Mouse (Mus musculus): ENCODE results near the gene Vps16.

The Vps16 gene

GRCm38 (mm10) chr2:130421781-130422620 lies 2.1 kb upstream of the Vps16 start:
- DNase-seq (ENCODE audit: low read depth, low spot score) = no peak

GRCm38 (mm10) chr2:130423397-130424125 lies 578 bp upstream of the Vps16 start:
- peak; percentile 81 for DNase-seq (ENCODE audit: low read depth, low spot score)

- DNase-seq (ENCODE audit: low read depth, low spot score) = peak; percentile 59
These were observed 973 bp downstream of the Vps16 start for GRCm38 (mm10) chr2:130425112-130425511.

GRCm38 (mm10) chr2:130429851-130430250 lies 5.7 kb downstream of the Vps16 start:
- DNase-seq (ENCODE audit: low read depth, low spot score) = no peak

- DNase-seq (ENCODE audit: low read depth, low spot score) = no peak
These were observed 6.3 kb downstream of the Vps16 start for GRCm38 (mm10) chr2:130430484-130430883.

- no peak for DNase-seq (ENCODE audit: low read depth, low spot score)
These were observed 8.0 kb downstream of the Vps16 start for GRCm38 (mm10) chr2:130432157-130432556.

- peak; percentile 82 for DNase-seq (ENCODE audit: low read depth, low spot score)
These were observed 9.0 kb downstream of the Vps16 start for GRCm38 (mm10) chr2:130433152-130433551.

- no peak for DNase-seq (ENCODE audit: low read depth, low spot score)
These were observed 12.6 kb downstream of the Vps16 start for GRCm38 (mm10) chr2:130436769-130437168.

GRCm38 (mm10) chr2:130438861-130439260 lies 14.7 kb downstream of the Vps16 start:
- DNase-seq (ENCODE audit: low read depth, low spot score) = no peak

- DNase-seq (ENCODE audit: low read depth, low spot score) = no peak
These were observed 15.8 kb downstream of the Vps16 start for GRCm38 (mm10) chr2:130439840-130440480.

- no peak for DNase-seq (ENCODE audit: low read depth, low spot score)
These were observed 18.0 kb downstream of the Vps16 start for GRCm38 (mm10) chr2:130442162-130442561.

GRCm38 (mm10) chr2:130448449-130448848 lies 24.3 kb downstream of the Vps16 start:
- DNase-seq (ENCODE audit: low read depth, low spot score) = no peak

- peak; percentile 45 for DNase-seq (ENCODE audit: low read depth, low spot score)
These were observed 25.1 kb downstream of the Vps16 start for GRCm38 (mm10) chr2:130449021-130449793.

- peak; percentile 96 for DNase-seq (ENCODE audit: low read depth, low spot score)
These were observed 25.8 kb downstream of the Vps16 start, which contains the start of gene Ptpra for GRCm38 (mm10) chr2:130449794-130450433. Ptpra (plus strand) TSS chr2:130450278.

GRCm38 (mm10) chr2:130450434-130450796 lies 26.3 kb downstream of the Vps16 start:
- peak; percentile 83 for DNase-seq (ENCODE audit: low read depth, low spot score)

GRCm38 (mm10) chr2:130451086-130451726 lies 27.1 kb downstream of the Vps16 start:
- DNase-seq (ENCODE audit: low read depth, low spot score) = no peak

GRCm38 (mm10) chr2:130451727-130452090 lies 27.6 kb downstream of the Vps16 start:
- no peak for DNase-seq (ENCODE audit: low read depth, low spot score)

GRCm38 (mm10) chr2:130452266-130452665 lies 28.1 kb downstream of the Vps16 start:
- DNase-seq (ENCODE audit: low read depth, low spot score) = no peak

GRCm38 (mm10) chr2:130453421-130453820 lies 29.3 kb downstream of the Vps16 start:
- DNase-seq (ENCODE audit: low read depth, low spot score) = peak; percentile 64

GRCm38 (mm10) chr2:130454748-130455370 lies 30.7 kb downstream of the Vps16 start:
- peak; percentile 84 for DNase-seq (ENCODE audit: low read depth, low spot score)

All from brain, adult 2 months (tissue).